Mouse (Mus musculus) urinary bladder, postnatal 36 days (tissue): Measurements from ENCODE around the gene Ifitm2.
"Not testable (repeated sequence)": the region's sequence is repeated elsewhere in the genome, so short reads cannot be mapped to it uniquely, and the experiment has no call there.

ENCODE experiments used
- DNase-seq, 2 experiments: peaks; one replicate each; pipeline ENCODE4 v3.0.0; 2022; ENCODE audit warnings: low spot score in 2 of 2, mixed read lengths in 1 of 2

The Ifitm2 gene

GRCm38 (mm10) chr7:140955758-140956555 lies at the start of gene Ifitm2, which contains the start of gene Gm45717:
TSS of gene Ifitm2 (minus strand) at chr7:140955987.
TSS of gene Gm45717 (minus strand) at chr7:140955937.
- peak; percentile 72 to 86 for DNase-seq

- no peak for DNase-seq
Measured at GRCm38 (mm10) chr7:141003248-141004010, 47.6 kb upstream of the Ifitm2 start.

GRCm38 (mm10) chr7:141000881-141001708 lies 45.3 kb upstream of the Ifitm2 start:
- no peak for DNase-seq

- DNase-seq = no peak
Measured at GRCm38 (mm10) chr7:140998853-140999700, 43.3 kb upstream of the Ifitm2 start.

GRCm38 (mm10) chr7:140997817-140998216 lies 42.0 kb upstream of the Ifitm2 start:
- no peak for DNase-seq

- no peak for DNase-seq
Measured at GRCm38 (mm10) chr7:140991117-140991689, 35.4 kb upstream of the Ifitm2 start.

- no peak for DNase-seq
Measured at GRCm38 (mm10) chr7:140990622-140991021, 34.8 kb upstream of the Ifitm2 start.

GRCm38 (mm10) chr7:140990185-140990584 lies 34.4 kb upstream of the Ifitm2 start:
- no peak for DNase-seq

- no peak for DNase-seq
Measured at GRCm38 (mm10) chr7:140989022-140989421, 33.2 kb upstream of the Ifitm2 start.

GRCm38 (mm10) chr7:140987182-140988138 lies 31.7 kb upstream of the Ifitm2 start:
- DNase-seq = no peak

GRCm38 (mm10) chr7:140982971-140983370 lies 27.2 kb upstream of the Ifitm2 start:
- no peak for DNase-seq

GRCm38 (mm10) chr7:140981704-140982103 lies 25.9 kb upstream of the Ifitm2 start:
- no peak for DNase-seq

GRCm38 (mm10) chr7:140976720-140977119 lies 20.9 kb upstream of the Ifitm2 start:
- not testable (repeated sequence) for DNase-seq

- DNase-seq = no peak
Measured at GRCm38 (mm10) chr7:140975465-140975864, 19.7 kb upstream of the Ifitm2 start.

- DNase-seq = no peak
Measured at GRCm38 (mm10) chr7:140974940-140975339, 19.2 kb upstream of the Ifitm2 start.

GRCm38 (mm10) chr7:140973396-140974165 lies 17.8 kb upstream of the Ifitm2 start:
- no peak for DNase-seq

- DNase-seq = no peak
Measured at GRCm38 (mm10) chr7:140971479-140972171, 15.8 kb upstream of the Ifitm2 start.

GRCm38 (mm10) chr7:140970931-140971330 lies 15.1 kb upstream of the Ifitm2 start:
- no peak for DNase-seq
